Mouse (Mus musculus): ENCODE results near the gene Rbm15b. TPM values are rescaled to one million over a fixed set of nuclear protein-coding genes. Genes with fewer than 3 reads are reported as not detected.

The Rbm15b gene
- polyA plus RNA-seq, 1 experiment from 2014 or later = 3.8 TPM

DNA sequence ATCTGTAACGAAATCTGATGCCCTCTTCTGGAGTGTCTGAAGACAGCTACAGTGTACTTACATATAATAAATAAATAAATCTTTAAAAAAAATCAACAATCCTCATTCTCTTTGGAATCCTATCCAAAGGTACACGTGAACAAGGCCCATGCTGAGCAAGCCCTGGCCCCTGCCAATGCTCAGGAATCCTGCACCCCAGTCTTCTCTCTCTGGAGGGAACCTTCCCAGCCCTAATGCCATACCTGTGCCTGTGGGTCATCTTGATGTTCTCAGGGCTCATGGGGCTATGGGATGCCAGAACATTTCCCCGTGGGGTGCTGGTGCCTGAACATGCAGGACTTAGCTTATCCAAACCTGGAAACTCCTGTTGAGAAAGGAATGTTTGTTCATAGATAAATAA is 20.9 kb upstream of the Rbm15b start:
- DNase-seq (ENCODE audit: low spot score) (no peak), ATAC-seq (ENCODE audit: low FRiP score, low TSS enrichment) (no peak)
- no peaks in the 10 kb centered on the region for H3K9me3 ChIP-seq (ENCODE audit: control insufficient read depth, low read length)

GRCm38 (mm10) chr9:106906597-106906996 is 19.4 kb upstream of the Rbm15b start:
- no peak overlapping the region for H3K27ac ChIP-seq (replicated peaks)
- DNase-seq (ENCODE audit: low spot score) (no peak), ATAC-seq (ENCODE audit: low FRiP score, low TSS enrichment) (no peak)
- no peaks in the 10 kb centered on the region for H3K27me3 ChIP-seq (ENCODE audit: control insufficient read depth, insufficient read depth, low read length)
- no peak overlapping the region for H3K4me2 ChIP-seq (replicated peaks; ENCODE audit: low read depth)
- 86% methylated on average over 8 of the region's 8 CpGs for WGBS
- H3K4me1 ChIP-seq (replicated peaks; ENCODE audit: control insufficient read depth, insufficient read depth) = no peaks in the 10 kb centered on the region
- H3K9me3 ChIP-seq (ENCODE audit: control insufficient read depth, low read length) = no peaks in the 10 kb centered on the region
- H3K4me3 ChIP-seq (ENCODE audit: low read depth, low read length) = no peak overlapping the region
- no peaks in the 10 kb centered on the region for H3K36me3 ChIP-seq (ENCODE audit: control insufficient read depth, insufficient read depth, low read length)
- no peak overlapping the region for H3K9ac ChIP-seq (ENCODE audit: low read length)
- TF ChIP-seq EP300 (optimal IDR thresholded peaks at IDR 0.05) = no peak
- no peak for TF ChIP-seq CTCF (IDR thresholded peaks at IDR 0.05; ENCODE audit: low read depth)

More for the DNA sequence above, 20.9 kb upstream of the Rbm15b start:
- no peak overlapping the region for H3K4me2 ChIP-seq (replicated peaks; ENCODE audit: low read depth)
- no peaks in the 10 kb centered on the region for H3K36me3 ChIP-seq (ENCODE audit: control insufficient read depth, insufficient read depth, low read length)
- TF ChIP-seq EP300 (optimal IDR thresholded peaks at IDR 0.05) (no peak), CTCF (IDR thresholded peaks at IDR 0.05; ENCODE audit: low read depth) (no peak)
- WGBS = 60% methylated on average over 3 of the region's 3 CpGs
- no peak overlapping the region for H3K4me3 ChIP-seq (ENCODE audit: low read depth, low read length)
- H3K27me3 ChIP-seq (ENCODE audit: control insufficient read depth, insufficient read depth, low read length) = no peaks in the 10 kb centered on the region
- H3K27ac ChIP-seq (replicated peaks) = no peak overlapping the region
- no peaks in the 10 kb centered on the region for H3K4me1 ChIP-seq (replicated peaks; ENCODE audit: control insufficient read depth, insufficient read depth)
- H3K9ac ChIP-seq (ENCODE audit: low read length) = no peak overlapping the region

GRCm38 (mm10) chr9:106903791-106904134 is 16.5 kb upstream of the Rbm15b start:
- 9% methylated on average over 1 of the region's 1 CpGs for WGBS
- Histone ChIP-seq H3K4me1 (replicated peaks; ENCODE audit: control insufficient read depth, insufficient read depth) (no peaks in the 10 kb centered on the region), H3K9me3 (ENCODE audit: control insufficient read depth, low read length) (no peaks in the 10 kb centered on the region), H3K4me3 (ENCODE audit: low read depth, low read length) (no peak overlapping the region), H3K27me3 (ENCODE audit: control insufficient read depth, insufficient read depth, low read length) (no peaks in the 10 kb centered on the region), H3K9ac (ENCODE audit: low read length) (no peak overlapping the region), H3K4me2 (replicated peaks; ENCODE audit: low read depth) (no peak overlapping the region), H3K36me3 (ENCODE audit: control insufficient read depth, insufficient read depth, low read length) (no peaks in the 10 kb centered on the region), H3K27ac (replicated peaks) (no peak overlapping the region)
- 0 out of 2 replicates have a peak, but pooled peaks have one; percentile 49 for ATAC-seq (ENCODE audit: low FRiP score, low TSS enrichment)
- TF ChIP-seq CTCF (IDR thresholded peaks at IDR 0.05; ENCODE audit: low read depth) = peak; percentile 86
- TF ChIP-seq EP300 (optimal IDR thresholded peaks at IDR 0.05) = no peak
- peak; percentile 45 for DNase-seq (ENCODE audit: low spot score)

GRCm38 (mm10) chr9:106903099-106903790 is 16.0 kb upstream of the Rbm15b start:
- ATAC-seq (ENCODE audit: low FRiP score, low TSS enrichment) = no peak
- TF ChIP-seq CTCF (IDR thresholded peaks at IDR 0.05; ENCODE audit: low read depth) = no peak
- TF ChIP-seq EP300 (optimal IDR thresholded peaks at IDR 0.05) = no peak
- Histone ChIP-seq H3K9me3 (ENCODE audit: control insufficient read depth, low read length) (no peaks in the 10 kb centered on the region), H3K27me3 (ENCODE audit: control insufficient read depth, insufficient read depth, low read length) (no peaks in the 10 kb centered on the region), H3K9ac (ENCODE audit: low read length) (no peak overlapping the region), H3K36me3 (ENCODE audit: control insufficient read depth, insufficient read depth, low read length) (no peaks in the 10 kb centered on the region), H3K27ac (replicated peaks) (no peak overlapping the region), H3K4me1 (replicated peaks; ENCODE audit: control insufficient read depth, insufficient read depth) (no peaks in the 10 kb centered on the region), H3K4me3 (ENCODE audit: low read depth, low read length) (no peak overlapping the region), H3K4me2 (replicated peaks; ENCODE audit: low read depth) (no peak overlapping the region)
- no peak for DNase-seq (ENCODE audit: low spot score)
- 56% methylated on average over 4 of the region's 4 CpGs for WGBS

DNA sequence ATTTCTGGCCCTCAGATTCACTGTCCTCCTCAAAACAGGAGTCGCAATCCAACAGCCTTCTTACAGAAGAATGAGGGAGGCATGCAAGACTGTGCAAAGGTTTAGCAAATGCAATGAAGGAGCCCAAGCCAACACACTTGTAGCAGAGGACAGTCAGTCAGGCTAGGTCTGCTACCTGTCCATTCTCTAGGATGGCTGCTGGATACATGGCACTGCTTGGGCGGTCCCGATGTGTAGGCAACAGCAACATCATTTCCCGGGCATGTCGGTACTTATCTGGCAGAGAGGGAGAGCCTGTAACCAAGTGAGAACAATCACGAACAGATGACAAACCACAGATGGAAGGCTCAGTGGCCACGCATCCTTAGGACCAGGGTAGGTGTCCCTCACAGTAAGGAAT is 14.4 kb upstream of the Rbm15b start:
- Histone ChIP-seq H3K27ac (replicated peaks) (no peak overlapping the region), H3K27me3 (ENCODE audit: control insufficient read depth, insufficient read depth, low read length) (no peaks in the 10 kb centered on the region), H3K4me2 (replicated peaks; ENCODE audit: low read depth) (no peak overlapping the region), H3K9me3 (ENCODE audit: control insufficient read depth, low read length) (no peaks in the 10 kb centered on the region), H3K4me3 (ENCODE audit: low read depth, low read length) (no peak overlapping the region), H3K9ac (ENCODE audit: low read length) (no peak overlapping the region), H3K36me3 (ENCODE audit: control insufficient read depth, insufficient read depth, low read length) (no peaks in the 10 kb centered on the region), H3K4me1 (replicated peaks; ENCODE audit: control insufficient read depth, insufficient read depth) (no peaks in the 10 kb centered on the region)
- DNase-seq (ENCODE audit: low spot score) (no peak), ATAC-seq (ENCODE audit: low FRiP score, low TSS enrichment) (no peak)
- no peak for TF ChIP-seq CTCF (IDR thresholded peaks at IDR 0.05; ENCODE audit: low read depth)
- TF ChIP-seq EP300 (optimal IDR thresholded peaks at IDR 0.05) = no peak
- WGBS = 85% methylated on average over 7 of the region's 7 CpGs

- no peaks in the 10 kb centered on the region for H3K9me3 ChIP-seq (ENCODE audit: control insufficient read depth, low read length)
- H3K4me2 ChIP-seq (replicated peaks; ENCODE audit: low read depth) = no peak overlapping the region
- H3K27ac ChIP-seq (replicated peaks) = no peak overlapping the region
- 76% methylated on average over 1 of the region's 1 CpGs for WGBS
- TF ChIP-seq EP300 (optimal IDR thresholded peaks at IDR 0.05) (no peak), CTCF (IDR thresholded peaks at IDR 0.05; ENCODE audit: low read depth) (no peak)
- no peak for DNase-seq (ENCODE audit: low spot score)
- H3K27me3 ChIP-seq (ENCODE audit: control insufficient read depth, insufficient read depth, low read length) = no peaks in the 10 kb centered on the region
- no peak overlapping the region for H3K9ac ChIP-seq (ENCODE audit: low read length)
- H3K4me3 ChIP-seq (ENCODE audit: low read depth, low read length) = no peak overlapping the region
- no peak for ATAC-seq (ENCODE audit: low FRiP score, low TSS enrichment)
- no peaks in the 10 kb centered on the region for H3K4me1 ChIP-seq (replicated peaks; ENCODE audit: control insufficient read depth, insufficient read depth)
- H3K36me3 ChIP-seq (ENCODE audit: control insufficient read depth, insufficient read depth, low read length) = no peaks in the 10 kb centered on the region
Measured at GRCm38 (mm10) chr9:106898901-106899300, 11.7 kb upstream of the Rbm15b start.

All from stomach, postnatal 0 days (tissue).